Mouse (Mus musculus): ENCODE measurements at regions not wholly inside any gene's neighbourhood (a gene's known extent, or its start where the extent isn't known, plus 50 kb on each side); places are given as distances from the start of the nearest gene placed in this dataset.

GRCm38 (mm10) chr4:101342071-101342762 lies 76.9 kb upstream of the Ak4 start:
- 71% methylated on average over 8 of the region's 8 CpGs for WGBS (ENCODE audit: insufficient replicate concordance)
- Histone ChIP-seq H3K27ac (replicated peaks) (no peak overlapping the region), H3K4me1 (replicated peaks) (no peaks in the 10 kb centered on the region), H3K4me2 (no peak overlapping the region), H3K4me3 (replicated peaks) (no peak overlapping the region), H3K9ac (no peak overlapping the region), H3K27me3 (no peaks in the 10 kb centered on the region), H3K36me3 (replicated peaks) (peaks cover 3% of the 10 kb centered on the region; the same call in 1 of the 2 replicates), H3K9me3 (replicated peaks) (no peaks in the 10 kb centered on the region)
- no peak for ATAC-seq (ENCODE audit: insufficient read depth)

GRCm38 (mm10) chr4:101340741-101341140 lies 75.7 kb upstream of the Jak1 start:
- no peaks in the 10 kb centered on the region for H3K9me3 ChIP-seq (replicated peaks)
- no peak overlapping the region for H3K4me3 ChIP-seq (replicated peaks)
- no peaks in the 10 kb centered on the region for H3K27me3 ChIP-seq
- H3K9ac ChIP-seq, result no peak overlapping the region
- no peaks in the 10 kb centered on the region for H3K4me1 ChIP-seq (replicated peaks)
- no peak for ATAC-seq (ENCODE audit: insufficient read depth)
- H3K36me3 ChIP-seq (replicated peaks), result no peaks in the 10 kb centered on the region
- H3K27ac ChIP-seq (replicated peaks), result no peak overlapping the region
- H3K4me2 ChIP-seq, result no peak overlapping the region

- Histone ChIP-seq H3K4me3 (replicated peaks) (no peak overlapping the region), H3K27ac (replicated peaks) (no peak overlapping the region), H3K27me3 (no peaks in the 10 kb centered on the region), H3K4me2 (no peak overlapping the region), H3K36me3 (replicated peaks) (no peaks in the 10 kb centered on the region), H3K9ac (no peak overlapping the region), H3K4me1 (replicated peaks) (no peaks in the 10 kb centered on the region), H3K9me3 (replicated peaks) (no peaks in the 10 kb centered on the region)
- ATAC-seq (ENCODE audit: insufficient read depth), result no peak
Measured at GRCm38 (mm10) chr4:101338211-101338610, 73.1 kb upstream of the Jak1 start.

GRCm38 (mm10) chr4:101336811-101337210 lies 71.7 kb upstream of the Jak1 start:
- Histone ChIP-seq H3K27me3 (no peaks in the 10 kb centered on the region), H3K36me3 (replicated peaks) (no peaks in the 10 kb centered on the region), H3K4me3 (replicated peaks) (no peak overlapping the region), H3K9me3 (replicated peaks) (no peaks in the 10 kb centered on the region), H3K27ac (replicated peaks) (no peak overlapping the region), H3K4me1 (replicated peaks) (no peaks in the 10 kb centered on the region), H3K9ac (no peak overlapping the region), H3K4me2 (no peak overlapping the region)
- no peak for ATAC-seq (ENCODE audit: insufficient read depth)
- WGBS (ENCODE audit: insufficient replicate concordance), result 43% methylated on average over 4 of the region's 4 CpGs

- H3K9ac ChIP-seq, result no peak overlapping the region
- H3K4me1 ChIP-seq (replicated peaks), result no peaks in the 10 kb centered on the region
- no peak for ATAC-seq (ENCODE audit: insufficient read depth)
- no peak overlapping the region for H3K27ac ChIP-seq (replicated peaks)
- no peak overlapping the region for H3K4me3 ChIP-seq (replicated peaks)
- no peaks in the 10 kb centered on the region for H3K36me3 ChIP-seq (replicated peaks)
- H3K27me3 ChIP-seq, result no peaks in the 10 kb centered on the region
- H3K9me3 ChIP-seq (replicated peaks), result no peaks in the 10 kb centered on the region
- H3K4me2 ChIP-seq, result no peak overlapping the region
Measured at GRCm38 (mm10) chr4:101336371-101336770, 71.3 kb upstream of the Jak1 start.

- Histone ChIP-seq H3K4me3 (replicated peaks) (no peak overlapping the region), H3K9ac (no peak overlapping the region), H3K4me1 (replicated peaks) (no peaks in the 10 kb centered on the region), H3K9me3 (replicated peaks) (no peaks in the 10 kb centered on the region), H3K36me3 (replicated peaks) (no peaks in the 10 kb centered on the region), H3K27ac (replicated peaks) (no peak overlapping the region), H3K27me3 (no peaks in the 10 kb centered on the region), H3K4me2 (no peak overlapping the region)
- WGBS (ENCODE audit: insufficient replicate concordance), result 80% methylated on average over 10 of the region's 10 CpGs
- no peak for ATAC-seq (ENCODE audit: insufficient read depth)
Measured at GRCm38 (mm10) chr4:101333868-101334267, 68.8 kb upstream of the Jak1 start.

- Histone ChIP-seq H3K9ac (no peak overlapping the region), H3K4me1 (replicated peaks) (no peaks in the 10 kb centered on the region), H3K4me3 (replicated peaks) (no peak overlapping the region), H3K36me3 (replicated peaks) (no peaks in the 10 kb centered on the region), H3K27me3 (no peaks in the 10 kb centered on the region), H3K9me3 (replicated peaks) (no peaks in the 10 kb centered on the region), H3K4me2 (no peak overlapping the region), H3K27ac (replicated peaks) (no peak overlapping the region)
- 67% methylated on average over 3 of the region's 3 CpGs for WGBS (ENCODE audit: insufficient replicate concordance)
- no peak for ATAC-seq (ENCODE audit: insufficient read depth)
Measured at GRCm38 (mm10) chr4:101333036-101333435, 68.0 kb upstream of the Jak1 start.

- 60% methylated on average over 4 of the region's 4 CpGs for WGBS (ENCODE audit: insufficient replicate concordance)
- H3K4me2 ChIP-seq, result no peak overlapping the region
- H3K4me1 ChIP-seq (replicated peaks), result no peaks in the 10 kb centered on the region
- no peaks in the 10 kb centered on the region for H3K27me3 ChIP-seq
- no peak for ATAC-seq (ENCODE audit: insufficient read depth)
- H3K9ac ChIP-seq, result no peak overlapping the region
- H3K4me3 ChIP-seq (replicated peaks), result no peak overlapping the region
- H3K27ac ChIP-seq (replicated peaks), result no peak overlapping the region
- H3K9me3 ChIP-seq (replicated peaks), result no peaks in the 10 kb centered on the region
- H3K36me3 ChIP-seq (replicated peaks), result no peaks in the 10 kb centered on the region
Measured at GRCm38 (mm10) chr4:101331231-101331630, 66.1 kb upstream of the Jak1 start.

GRCm38 (mm10) chr4:101329060-101329459 lies 64.0 kb upstream of the Jak1 start:
- no peak overlapping the region for H3K27ac ChIP-seq (replicated peaks)
- H3K4me1 ChIP-seq (replicated peaks), result no peaks in the 10 kb centered on the region
- no peaks in the 10 kb centered on the region for H3K36me3 ChIP-seq (replicated peaks)
- no peak overlapping the region for H3K4me3 ChIP-seq (replicated peaks)
- no peaks in the 10 kb centered on the region for H3K27me3 ChIP-seq
- ATAC-seq (ENCODE audit: insufficient read depth), result no peak
- H3K9ac ChIP-seq, result no peak overlapping the region
- no peak overlapping the region for H3K4me2 ChIP-seq
- H3K9me3 ChIP-seq (replicated peaks), result no peaks in the 10 kb centered on the region
- WGBS (ENCODE audit: insufficient replicate concordance), result 38% methylated on average over 7 of the region's 7 CpGs

- Histone ChIP-seq H3K4me3 (replicated peaks) (no peak overlapping the region), H3K4me2 (no peak overlapping the region), H3K27ac (replicated peaks) (no peak overlapping the region), H3K9me3 (replicated peaks) (no peaks in the 10 kb centered on the region), H3K27me3 (no peaks in the 10 kb centered on the region), H3K9ac (no peak overlapping the region), H3K36me3 (replicated peaks) (no peaks in the 10 kb centered on the region), H3K4me1 (replicated peaks) (no peaks in the 10 kb centered on the region)
- WGBS (ENCODE audit: insufficient replicate concordance), result 74% methylated on average over 3 of the region's 3 CpGs
- ATAC-seq (ENCODE audit: insufficient read depth), result no peak
Measured at GRCm38 (mm10) chr4:101326067-101326466, 61.0 kb upstream of the Jak1 start.

- WGBS (ENCODE audit: insufficient replicate concordance), result 38% methylated on average over 2 of the region's 2 CpGs
- Histone ChIP-seq H3K4me2 (no peak overlapping the region), H3K27ac (replicated peaks) (no peak overlapping the region), H3K4me1 (replicated peaks) (0 out of 2 replicates have a peak, but pooled peaks cover 2% of the 10 kb centered on the region), H3K4me3 (replicated peaks) (no peak overlapping the region), H3K27me3 (no peaks in the 10 kb centered on the region), H3K9me3 (replicated peaks) (no peaks in the 10 kb centered on the region), H3K9ac (no peak overlapping the region), H3K36me3 (replicated peaks) (no peaks in the 10 kb centered on the region)
- no peak for ATAC-seq (ENCODE audit: insufficient read depth)
Measured at GRCm38 (mm10) chr4:101321731-101322130, 56.6 kb upstream of the Jak1 start.

- 37% methylated on average over 2 of the region's 2 CpGs for WGBS (ENCODE audit: insufficient replicate concordance)
- H3K4me3 ChIP-seq (replicated peaks), result no peak overlapping the region
Measured at GRCm38 (mm10) chr4:101320587-101320986, 55.5 kb upstream of the Jak1 start.

More at GRCm38 (mm10) chr4:101320587-101320986, 55.5 kb upstream of the Jak1 start:
- no peak overlapping the region for H3K4me2 ChIP-seq
- H3K36me3 ChIP-seq (replicated peaks), result no peaks in the 10 kb centered on the region
- ATAC-seq (ENCODE audit: insufficient read depth), result no peak
- no peaks in the 10 kb centered on the region for H3K9me3 ChIP-seq (replicated peaks)
- 0 out of 2 replicates have a peak, but pooled peaks cover 2% of the 10 kb centered on the region for H3K4me1 ChIP-seq (replicated peaks)
- H3K27me3 ChIP-seq, result no peaks in the 10 kb centered on the region
- H3K9ac ChIP-seq, result no peak overlapping the region
- no peak overlapping the region for H3K27ac ChIP-seq (replicated peaks)
